Mouse (Mus musculus) liver, adult 2 months (tissue): ENCODE measurements around the gene Mgat5b. TPM values are rescaled to one million over a fixed set of nuclear protein-coding genes. Genes with fewer than 3 reads are reported as not detected.
A peak's percentile ranks its signal among the peaks of the same experiment; 100 is the strongest.

Experiments
- DNase-seq: peaks from one replicate; pipeline ENCODE4 v3.0.0-alpha.2; 2011; ENCODE audit warnings: low read depth, low spot score; ENCODE audit errors: extremely low read depth
- H3K27ac ChIP-seq: fragments of 200-500 bp; replicated peaks from 2 replicates; pipeline ENCODE4 v1.5.1; 2012; ENCODE audit warnings: low read depth, mild to moderate bottlenecking, control low read depth, inconsistent platforms, low read length; ENCODE audit not compliant: insufficient read depth
- H3K27me3 ChIP-seq: fragments of 200-500 bp; 2 replicates; pipeline ENCODE4 v1.6.1; 2012; ENCODE audit warnings: mild to moderate bottlenecking, moderate library complexity, low read length, inconsistent platforms; ENCODE audit not compliant: control insufficient read depth, insufficient read depth
- H3K36me3 ChIP-seq: fragments of 200-500 bp; 2 replicates; pipeline ENCODE4 v1.6.1; 2012; ENCODE audit warnings: low read length, inconsistent platforms; ENCODE audit not compliant: control insufficient read depth, insufficient read depth
- H3K4me1 ChIP-seq: fragments of 200-500 bp; 2 replicates; pipeline ENCODE4 v1.6.1; 2011; ENCODE audit warnings: low read length; ENCODE audit not compliant: control insufficient read depth, insufficient read depth
- H3K4me3 ChIP-seq: fragments of 200-500 bp; 2 replicates; pipeline ENCODE4 v1.5.1; 2011; ENCODE audit warnings: low read depth, mild to moderate bottlenecking, control low read depth, low read length, moderate library complexity; ENCODE audit not compliant: insufficient read depth
- H3K79me2 ChIP-seq: fragments of 200-500 bp; 2 replicates; pipeline ENCODE4 v1.6.1; 2012; ENCODE audit warnings: inconsistent platforms, mild to moderate bottlenecking, low read length, moderate library complexity; ENCODE audit not compliant: control insufficient read depth, insufficient read depth
- H3K9ac ChIP-seq: fragments of 200-500 bp; 2 replicates; pipeline ENCODE4 v1.6.1; 2012; ENCODE audit warnings: low read depth, mild to moderate bottlenecking, control low read depth, inconsistent platforms, low read length
- CTCF ChIP-seq: fragments of 200-500 bp; IDR thresholded peaks from 2 replicates; pipeline ENCODE4 v1.5.1; 2011; ENCODE audit warnings: low read depth, low read length, control low read depth
- POLR2A ChIP-seq: fragments of 200-500 bp; IDR thresholded peaks from 2 replicates; pipeline ENCODE4 v1.6.1; 2011; ENCODE audit warnings: low read length, control low read depth; ENCODE audit not compliant: insufficient read depth; ENCODE audit errors: extremely low read depth
- WGBS: fragments of 180-500 bp; shearing (Covaris S2); methylation state at CpG from one replicate; pipeline ENCODE4 v1.1.7; 2018; 5-methylcytosine and 5-hydroxymethylcytosine counted together
- polyA plus RNA-seq: library from polyadenylated mRNA; depleted of rRNA; stranded (reverse); fragments of >200 nt; gene quantifications from 2 replicates; pipeline ENCODE4 v1.2.3, GENCODE M21; 2012; rRNA removed
- total RNA-seq: library from RNA; depleted of rRNA; stranded (reverse); fragments of >200 nt; gene quantifications from 2 replicates; pipeline ENCODE4 v1.2.3, GENCODE M21; 2014; rRNA removed

The Mgat5b gene
- total RNA-seq (not detected in 2 replicates), polyA plus RNA-seq (not detected in 2 replicates)

DNA sequence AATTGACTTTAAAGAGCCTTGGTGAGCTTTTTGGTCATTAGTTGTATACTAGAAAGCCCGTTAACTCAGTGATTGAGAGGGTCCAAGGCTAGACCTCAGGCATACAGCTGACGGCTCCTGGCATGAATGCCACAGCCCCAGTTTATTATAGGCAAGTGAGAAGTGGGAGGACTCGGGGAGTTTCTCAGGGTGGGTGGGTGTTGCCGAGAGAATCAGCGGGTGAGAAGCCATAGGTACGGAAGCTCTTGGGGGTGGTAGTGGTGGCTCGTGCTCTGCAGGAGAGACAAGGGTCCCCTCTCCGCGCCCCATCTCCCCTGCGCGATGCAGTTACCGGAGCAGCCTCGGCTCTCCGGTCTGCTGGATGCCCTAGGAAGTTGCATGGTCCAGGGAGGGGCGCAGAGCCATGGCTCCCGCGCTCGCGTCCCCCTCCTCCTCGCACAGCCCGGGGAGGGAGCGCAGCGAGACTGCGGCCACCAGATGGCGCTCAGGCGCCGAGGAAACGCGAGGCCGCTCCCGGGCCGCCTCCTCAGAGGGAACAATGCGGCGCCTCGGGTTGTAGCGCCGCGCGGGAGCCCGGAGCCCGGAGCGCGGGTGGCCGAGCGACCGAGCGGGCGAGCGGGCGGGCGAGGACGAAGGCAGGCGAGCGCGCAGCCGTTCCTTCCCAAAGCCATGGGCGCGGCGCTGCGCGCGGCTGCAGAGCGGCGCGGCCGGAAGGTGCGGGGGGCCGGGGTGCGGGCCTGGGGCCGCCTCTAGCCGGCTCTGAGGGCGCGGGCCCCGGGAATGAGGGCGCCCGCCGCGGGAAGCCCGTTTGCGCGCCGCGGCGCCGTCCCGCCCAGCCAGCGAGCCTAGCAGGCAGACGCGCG lies at the start of gene Mgat5b:
Gene Mgat5b (plus strand): TSS at position 541 of the 863 bp plus-strand sequence.
- Histone ChIP-seq H3K27ac (no peak within 1 kb of the TSS), H3K9ac (0 out of 2 replicates have a peak within 1 kb of the TSS, but pooled peaks have one; percentile 21), H3K4me1 (no peaks in the 10 kb centered on the region), H3K27me3 (peaks cover 19% of the 10 kb centered on the region), H3K36me3 (no peaks in the 10 kb centered on the region), H3K79me2 (no peaks in the 10 kb centered on the region), H3K4me3 (peak within 1 kb of the TSS; percentile 20; the same call in 1 of the 2 replicates)
- DNase-seq = peak; percentile 1
- TF ChIP-seq CTCF (peak; percentile 85), POLR2A (no peak)
- WGBS = 3% methylated on average over 87 of the region's 90 CpGs

DNA sequence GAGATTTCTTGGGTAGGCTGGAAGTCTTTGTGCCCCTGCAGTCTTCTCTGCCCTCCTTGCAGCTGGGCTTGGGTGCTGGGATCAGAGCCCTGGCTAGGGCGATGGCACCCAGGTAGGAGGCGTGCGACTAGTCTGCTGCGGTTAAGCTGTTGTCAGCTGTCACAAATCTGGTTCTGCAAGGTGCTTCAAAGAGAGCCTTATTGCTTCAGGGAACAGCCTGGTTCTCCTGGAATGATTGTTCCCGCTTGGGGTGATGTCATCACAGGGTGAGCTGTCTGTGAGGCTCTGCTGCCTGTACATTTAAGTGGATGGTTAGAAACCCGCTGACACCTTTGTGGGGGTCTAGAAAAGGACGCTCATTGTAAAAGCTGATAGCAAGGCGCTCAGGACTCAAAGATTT lies 49.4 kb upstream of the Mgat5b start:
- Histone ChIP-seq H3K4me1 (no peaks in the 10 kb centered on the region), H3K27me3 (no peaks in the 10 kb centered on the region), H3K36me3 (peaks cover 52% of the 10 kb centered on the region), H3K4me3 (no peak overlapping the region), H3K27ac (no peak overlapping the region), H3K79me2 (no peaks in the 10 kb centered on the region), H3K9ac (no peak overlapping the region)
- no peak for DNase-seq
- TF ChIP-seq POLR2A = no peak
- TF ChIP-seq CTCF = no peak
- WGBS = 96% methylated on average over 8 of the region's 8 CpGs

DNA sequence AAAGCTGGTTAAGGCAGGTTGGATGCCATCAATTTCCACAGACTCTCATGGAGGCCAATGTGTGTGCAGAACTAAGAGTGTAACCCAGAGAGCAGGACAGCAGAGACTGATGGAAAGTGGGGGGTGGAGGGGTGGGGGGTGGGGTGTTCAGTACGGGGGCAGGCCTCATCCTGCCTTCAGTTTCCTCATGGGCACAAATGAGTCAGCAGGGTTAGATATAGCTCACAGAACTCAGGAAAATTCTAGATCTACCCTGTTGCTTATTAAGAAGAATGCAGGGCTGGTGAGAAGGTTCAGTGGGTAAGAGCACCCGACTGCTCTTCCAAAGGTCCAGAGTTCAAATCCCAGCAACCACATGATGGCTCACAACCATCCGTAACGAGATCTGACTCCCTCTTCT lies 49.0 kb upstream of the Mgat5b start:
- no peak overlapping the region for H3K9ac ChIP-seq
- no peaks in the 10 kb centered on the region for H3K4me1 ChIP-seq
- H3K79me2 ChIP-seq = no peaks in the 10 kb centered on the region
- H3K36me3 ChIP-seq = peaks cover 55% of the 10 kb centered on the region
- H3K27ac ChIP-seq = no peak overlapping the region
- H3K4me3 ChIP-seq = no peak overlapping the region
- 86% methylated on average over 4 of the region's 4 CpGs for WGBS
- DNase-seq = no peak
- TF ChIP-seq CTCF = no peak
- no peak for TF ChIP-seq POLR2A
- H3K27me3 ChIP-seq = no peaks in the 10 kb centered on the region

DNA sequence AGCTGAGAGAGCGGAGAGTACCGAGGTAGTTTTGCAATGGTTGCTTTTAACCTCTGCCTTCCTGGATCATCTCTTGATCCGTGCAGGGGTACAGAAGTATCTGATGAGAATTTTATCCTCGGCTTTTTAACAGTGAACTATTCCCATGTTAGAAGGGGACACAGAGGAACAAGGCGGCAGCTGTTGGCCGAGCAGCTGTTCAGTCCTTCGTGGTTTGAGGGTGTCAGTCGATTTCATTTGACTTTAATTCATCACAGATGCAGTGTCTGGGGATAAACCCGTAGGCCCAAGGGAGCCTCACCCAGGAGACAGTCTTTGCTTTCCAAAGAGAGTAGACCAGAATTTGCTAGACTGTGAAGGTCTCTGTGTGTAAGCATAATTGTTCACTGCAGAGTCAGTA lies 47.1 kb upstream of the Mgat5b start:
- no peak overlapping the region for H3K27ac ChIP-seq
- no peaks in the 10 kb centered on the region for H3K27me3 ChIP-seq
- WGBS = 92% methylated on average over 9 of the region's 9 CpGs
- DNase-seq = no peak
- H3K4me1 ChIP-seq = no peaks in the 10 kb centered on the region
- H3K4me3 ChIP-seq = no peak overlapping the region
- TF ChIP-seq CTCF (no peak), POLR2A (no peak)
- peaks cover 41% of the 10 kb centered on the region for H3K36me3 ChIP-seq
- H3K9ac ChIP-seq = no peak overlapping the region
- H3K79me2 ChIP-seq = no peaks in the 10 kb centered on the region

DNA sequence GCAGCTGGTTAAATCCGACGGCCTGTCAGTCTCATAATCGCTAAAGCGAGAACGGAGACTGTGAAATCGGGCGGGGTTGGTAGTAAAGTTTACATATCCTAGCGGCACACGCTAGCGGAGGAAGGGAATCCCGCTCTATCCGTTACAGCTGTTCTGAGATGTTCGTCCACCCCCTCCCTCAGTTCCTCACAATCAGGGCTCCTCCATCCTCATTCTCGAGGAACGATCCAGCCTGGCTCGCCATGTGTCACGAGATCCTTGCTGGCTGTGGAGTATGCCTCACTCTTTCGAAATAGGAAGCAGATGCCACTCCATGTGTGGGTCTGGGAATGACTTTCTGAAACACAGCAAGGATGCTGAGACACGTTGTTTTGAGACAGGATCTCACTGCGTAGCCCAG lies 44.7 kb upstream of the Mgat5b start:
- Histone ChIP-seq H3K36me3 (peaks cover 35% of the 10 kb centered on the region), H3K27ac (no peak overlapping the region), H3K79me2 (no peaks in the 10 kb centered on the region), H3K4me3 (no peak overlapping the region), H3K4me1 (no peaks in the 10 kb centered on the region), H3K9ac (no peak overlapping the region), H3K27me3 (no peaks in the 10 kb centered on the region)
- TF ChIP-seq CTCF (no peak), POLR2A (no peak)
- 96% methylated on average over 20 of the region's 20 CpGs for WGBS
- no peak for DNase-seq

DNA sequence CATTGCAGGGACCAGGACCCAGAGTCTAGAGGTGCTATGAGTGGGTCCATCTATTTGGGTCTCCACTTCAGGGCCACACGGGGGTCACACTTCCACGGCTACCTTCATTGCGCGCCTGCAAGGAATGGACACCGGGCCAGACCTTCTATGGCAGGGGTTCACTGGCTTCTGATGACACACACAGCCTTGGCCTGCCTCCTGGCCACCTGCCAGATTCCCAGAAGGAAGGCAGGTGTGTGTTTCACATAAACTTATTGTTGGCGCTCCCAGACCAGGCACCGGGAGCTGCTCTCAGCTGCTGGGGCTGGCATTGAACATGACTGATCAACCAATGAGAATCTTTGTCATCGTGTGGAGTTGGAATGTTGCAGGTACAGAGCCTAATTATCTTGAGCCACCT lies 40.2 kb upstream of the Mgat5b start:
- H3K4me1 ChIP-seq = no peaks in the 10 kb centered on the region
- H3K4me3 ChIP-seq = no peak overlapping the region
- H3K79me2 ChIP-seq = no peaks in the 10 kb centered on the region
- no peak overlapping the region for H3K9ac ChIP-seq
- no peak for TF ChIP-seq POLR2A
- TF ChIP-seq CTCF = no peak
- no peak for DNase-seq
- 94% methylated on average over 8 of the region's 8 CpGs for WGBS
- no peak overlapping the region for H3K27ac ChIP-seq
- H3K36me3 ChIP-seq = peaks cover 10% of the 10 kb centered on the region; the same call in 1 of the 2 replicates
- no peaks in the 10 kb centered on the region for H3K27me3 ChIP-seq
